Mouse (Mus musculus) heart, postnatal 36 days (tissue): Measurements from ENCODE around the gene Smap2. TPM values are rescaled to one million over a fixed set of nuclear protein-coding genes. Genes with fewer than 3 reads are reported as not detected.

ENCODE experiments used
- DNase-seq, 2 experiments: peaks; one replicate each; pipeline ENCODE4 v3.0.0; 2021 to 2022
- intact Hi-C: fragments of 180-260 bp; cut with DNase I; formaldehyde crosslinking; loops from one replicate; pipeline ENCODE4 v1.15.1; 2025
- total RNA-seq, 2 experiments: library from RNA; stranded (reverse); gene quantifications; 2 replicates each; pipeline ENCODE4 v1.2.3; 2021

Smap2 gene
- total RNA-seq, 2 experiments from 2014 or later, result 40.0 to 47.7 TPM

GRCm38 (mm10) chr4:120987319-120987718 is 29.7 kb downstream of the Smap2 start:
- no peak for DNase-seq
- intact Hi-C loops, result loop anchor here (2.0 kb wide), 4 partner anchors 27 to 245 kb away; no protein-coding TSS in a partner anchor

DNA sequence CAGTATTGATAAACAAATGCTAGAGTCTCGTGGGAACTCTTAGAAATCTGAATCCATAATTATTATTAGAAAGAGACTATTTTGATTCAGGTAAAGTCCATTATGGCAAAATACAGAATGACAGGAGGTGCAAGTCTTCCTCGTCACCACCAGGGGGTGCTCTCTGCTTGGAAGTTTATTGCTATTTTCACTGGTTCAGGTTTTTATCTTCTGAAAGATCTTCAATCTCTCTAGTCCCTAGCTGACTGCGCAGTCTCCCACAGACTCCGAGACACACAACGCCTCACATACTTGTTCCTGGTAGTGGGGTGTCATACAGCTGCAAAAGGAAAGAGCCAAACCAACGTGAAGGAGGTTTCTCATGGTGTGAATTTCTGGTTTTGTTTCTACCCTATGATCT is 30.6 kb downstream of the Smap2 start:
- DNase-seq, result peak; percentile 42 to 57
- intact Hi-C loops, result loop anchor here (2.0 kb wide), 4 partner anchors 28 to 246 kb away; no protein-coding TSS in a partner anchor

- no peak for DNase-seq
- intact Hi-C loops, result no loop called here
Observed at GRCm38 (mm10) chr4:120978221-120978620, 38.8 kb downstream of the Smap2 start.

GRCm38 (mm10) chr4:120975428-120975734 is 41.7 kb downstream of the Smap2 start:
- no peak for DNase-seq
- intact Hi-C loops, result no loop called here

DNA sequence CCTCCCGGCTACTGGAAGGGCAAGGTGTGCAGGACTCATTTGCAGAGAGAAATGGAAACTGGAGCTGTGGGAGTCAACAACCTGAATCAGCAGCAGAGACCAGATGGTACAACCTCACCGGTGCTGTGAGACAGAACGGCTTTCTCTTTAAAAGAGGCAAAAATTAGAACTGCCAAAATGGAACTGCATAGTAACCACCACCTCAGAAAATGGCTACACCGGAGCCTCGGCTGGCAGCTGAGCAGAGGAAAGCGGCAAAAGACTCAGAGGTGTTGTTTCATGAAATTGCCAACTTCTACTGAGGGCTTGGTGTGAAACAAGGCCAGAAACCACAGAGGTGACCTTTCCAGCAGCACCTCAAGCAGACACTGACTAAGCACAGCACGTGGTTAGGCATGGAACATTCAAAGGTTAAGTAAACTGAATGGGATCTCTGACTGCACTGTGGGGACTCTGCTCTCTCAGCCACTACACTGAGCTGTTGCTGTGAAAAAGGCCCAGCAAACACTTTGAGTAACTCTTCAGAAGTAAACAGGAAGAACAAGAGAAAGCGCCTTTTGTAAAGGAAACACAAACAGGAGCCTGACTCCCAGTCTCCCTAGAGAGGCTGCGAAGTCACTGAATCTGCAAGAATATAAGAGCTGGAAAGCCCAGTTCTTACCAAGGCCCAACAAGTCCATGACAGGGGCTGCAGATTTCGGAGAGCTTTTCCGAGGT is 42.2 kb downstream of the Smap2 start:
- DNase-seq, result no peak
- intact Hi-C loops, result no loop called here

- intact Hi-C loops, result no loop called here
Observed at GRCm38 (mm10) chr4:120971842-120972241, 45.2 kb downstream of the Smap2 start.

GRCm38 (mm10) chr4:120969382-120970146 is 47.5 kb downstream of the Smap2 start:
- DNase-seq, result peak in 1 of 2 experiments; percentile 23
- intact Hi-C loops, result no loop called here

More at GRCm38 (mm10) chr4:120971842-120972241, 45.2 kb downstream of the Smap2 start:
- DNase-seq, result no peak

DNA sequence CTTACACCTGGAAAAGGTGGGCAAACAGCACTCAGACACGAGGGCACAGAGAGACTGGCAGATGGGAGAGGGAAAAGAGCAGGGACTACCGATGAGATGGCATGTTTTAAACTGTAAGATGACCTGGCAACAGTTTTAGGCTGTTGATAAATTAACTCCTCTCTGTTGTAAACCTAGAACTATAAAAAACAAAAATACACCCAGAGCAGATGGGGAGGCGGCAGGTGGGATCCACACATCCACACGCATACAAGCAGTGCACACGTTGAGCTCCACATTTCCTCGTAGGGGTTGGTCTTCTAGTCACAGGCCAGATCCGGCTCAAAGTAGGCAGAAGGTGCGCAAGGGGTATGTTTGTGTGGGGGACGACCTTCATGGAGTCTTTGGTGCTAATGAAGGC is 48.6 kb downstream of the Smap2 start:
- intact Hi-C loops, result no loop called here
- no peak for DNase-seq

DNA sequence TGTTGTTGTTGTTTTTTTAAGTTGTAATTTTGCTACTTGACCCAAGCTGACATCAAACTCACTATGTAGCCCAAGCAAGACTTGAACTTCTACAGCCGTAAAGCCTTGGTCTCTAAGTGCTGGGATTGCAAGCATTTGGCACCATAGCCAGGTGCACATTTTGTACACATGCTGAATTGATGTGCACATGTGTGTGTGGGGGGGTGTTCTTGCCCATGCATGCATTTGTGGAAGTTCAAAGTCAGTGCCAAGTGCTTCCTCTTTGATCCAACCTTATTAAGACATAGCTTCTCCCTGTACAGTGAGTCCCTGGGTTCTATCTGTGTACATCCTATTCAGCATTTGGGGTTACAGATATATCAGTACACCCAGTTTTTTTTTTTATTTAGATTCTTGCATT is 61.5 kb downstream of the Smap2 start:
- intact Hi-C loops, result no loop called here
- DNase-seq, result no peak

- intact Hi-C loops, result no loop called here
- DNase-seq, result no peak
Observed at GRCm38 (mm10) chr4:120953667-120954066, 63.4 kb downstream of the Smap2 start.

DNA sequence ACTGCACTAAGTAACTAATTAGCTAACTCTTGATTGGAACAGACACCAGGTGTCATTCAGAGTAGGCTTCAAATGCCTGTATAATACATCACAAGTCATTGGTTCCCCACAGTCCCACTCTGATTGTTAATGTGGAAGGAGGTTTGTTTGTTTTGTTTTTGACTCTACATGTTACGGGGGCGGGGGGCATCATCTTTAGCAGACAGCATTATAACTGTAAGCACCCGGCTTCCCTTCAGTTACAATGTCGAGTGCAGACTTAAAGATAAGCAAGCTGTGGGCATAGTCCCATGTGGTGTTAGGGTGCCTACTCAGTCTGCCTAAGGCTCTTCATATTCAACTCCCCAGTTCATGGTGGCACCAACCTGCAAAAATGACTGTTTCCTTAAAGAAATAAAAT is 64.0 kb downstream of the Smap2 start:
- intact Hi-C loops, result no loop called here

GRCm38 (mm10) chr4:120952163-120952562 is 64.9 kb downstream of the Smap2 start:
- peak in 1 of 2 experiments; percentile 8 for DNase-seq
- intact Hi-C loops, result no loop called here

More for the DNA sequence above, 64.0 kb downstream of the Smap2 start:
- DNase-seq, result no peak

- intact Hi-C loops, result loop anchor here (1.0 kb wide), 1 partner anchor 26 kb away; the partner anchor contains the start of gene Exo5
- peak; percentile 89 to 90 for DNase-seq
Observed at GRCm38 (mm10) chr4:120951428-120951973, 65.5 kb downstream of the Smap2 start, which contains the start of gene Zfp69. Gene Zfp69 (minus strand): TSS chr4:120951699.

- intact Hi-C loops, result loop anchor here (1.0 kb wide), 1 partner anchor 26 kb away; the partner anchor contains the start of gene Exo5
- no peak for DNase-seq
Observed at GRCm38 (mm10) chr4:120950763-120951427, 66.2 kb downstream of the Smap2 start.

DNA sequence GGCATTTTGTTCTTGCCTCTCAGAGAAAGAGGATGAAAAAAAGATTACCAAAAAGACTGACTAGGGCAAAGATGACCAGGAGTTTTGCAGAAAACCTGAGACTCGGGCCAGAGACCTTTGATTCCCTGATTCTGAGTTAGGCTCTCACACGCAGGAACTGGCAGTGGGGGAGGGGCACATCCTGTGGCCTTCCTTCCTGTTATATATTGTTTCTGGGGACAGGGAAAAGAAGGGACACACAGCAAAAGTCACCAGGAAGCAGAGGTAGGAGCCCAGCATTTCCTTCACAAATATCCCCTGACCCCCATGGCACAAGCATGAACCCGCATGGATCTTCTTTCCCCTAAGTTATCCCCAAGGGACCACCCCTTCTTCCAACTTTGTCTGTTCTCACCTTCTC is 68.1 kb downstream of the Smap2 start:
- peak; percentile 32 to 36 for DNase-seq
- intact Hi-C loops, result no loop called here

- intact Hi-C loops, result no loop called here
Observed at GRCm38 (mm10) chr4:120935006-120935405, 82.0 kb downstream of the Smap2 start.

GRCm38 (mm10) chr4:120930736-120931135 is 86.3 kb downstream of the Smap2 start:
- intact Hi-C loops, result no loop called here
- no peak for DNase-seq

More at GRCm38 (mm10) chr4:120935006-120935405, 82.0 kb downstream of the Smap2 start:
- DNase-seq, result no peak

DNA sequence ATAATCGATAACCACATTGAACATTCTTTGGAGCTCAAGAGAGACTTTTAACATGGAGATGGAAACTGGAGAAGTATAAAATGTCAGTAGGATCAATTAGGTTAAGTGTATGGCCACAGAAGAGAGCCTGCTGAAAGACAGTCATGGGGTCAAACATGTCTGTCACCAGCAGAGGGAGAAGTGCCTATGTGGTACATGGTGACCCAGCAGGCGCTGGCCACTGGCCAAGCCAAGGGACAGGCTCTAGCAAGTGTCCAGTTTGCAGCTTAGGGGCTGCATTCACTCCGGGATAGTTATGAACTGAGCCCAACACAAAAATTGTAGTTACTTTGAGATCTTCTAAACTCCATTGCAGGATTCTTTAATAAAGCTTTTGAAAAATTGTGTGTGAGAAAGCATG is 88.4 kb downstream of the Smap2 start:
- intact Hi-C loops, result loop anchor here (10.0 kb wide), 1 partner anchor 286 kb away; the partner anchor contains the start of gene Rlf
- no peak for DNase-seq

GRCm38 (mm10) chr4:120925386-120925785 is 91.7 kb downstream of the Smap2 start:
- intact Hi-C loops, result loop anchor here (1.0 to 10.0 kb wide), 2 partner anchors 26 to 289 kb away; partner anchors contain the start of genes Rlf and Zfp69
- peak in 1 of 2 experiments; percentile 17 for DNase-seq

DNA sequence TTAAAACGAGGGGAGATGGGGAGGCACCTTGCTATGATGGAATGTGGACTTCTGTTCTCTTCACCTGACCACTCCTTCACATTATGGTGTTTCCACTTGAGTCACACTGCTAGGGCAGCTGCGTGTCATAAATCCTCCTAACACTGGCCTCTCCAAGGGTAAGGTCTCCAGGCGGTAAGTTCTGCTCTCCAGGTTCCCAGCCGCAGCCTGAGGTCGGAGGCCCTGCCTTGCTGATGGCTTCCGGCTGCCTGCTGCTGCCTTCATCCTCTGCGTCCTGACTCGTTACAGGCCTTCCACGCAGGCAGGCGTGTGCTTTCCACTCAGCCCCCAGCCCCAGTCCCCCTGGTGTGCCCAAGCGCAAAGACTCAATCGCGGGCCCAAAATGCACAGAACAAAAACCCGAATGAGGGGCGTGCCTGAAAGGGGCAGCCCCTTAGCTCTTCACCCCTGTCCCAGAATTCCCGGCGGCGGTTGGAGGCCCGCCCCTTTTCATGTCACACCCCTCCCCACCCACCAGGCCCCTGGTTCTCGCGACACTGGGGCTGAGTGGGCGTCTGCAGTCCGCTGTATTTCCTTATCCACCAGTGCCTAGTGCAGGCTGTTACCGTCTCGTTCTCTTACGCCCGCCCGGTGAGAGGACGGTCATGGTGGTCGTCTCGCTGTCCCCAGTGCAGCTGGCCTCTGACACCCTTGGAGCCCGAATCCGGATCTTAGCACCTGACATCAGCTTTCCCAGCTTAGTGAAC is 92.3 kb downstream of the Smap2 start, which contains the start of gene Exo5:
Gene Exo5 (minus strand): TSS at position 464 of the 746 bp plus-strand sequence.
- intact Hi-C loops, result loop anchor here (1.0 to 10.0 kb wide), 2 partner anchors 27 to 290 kb away; partner anchors contain the start of genes Rlf and Zfp69
- peak; percentile 85 to 88 for DNase-seq
